Mouse (Mus musculus) cerebellum, adult 18-20 months (tissue): ENCODE measurements around the gene Eif4a2.
A peak's percentile ranks its signal among the peaks of the same experiment; 100 is the strongest.

Experiments used
- DNase-seq, 2 experiments: peaks; one replicate each; pipeline ENCODE4 v3.0.0; 2021

Eif4a2 gene

GRCm38 (mm10) chr16:23145211-23145610 lies 38.0 kb downstream of the Eif4a2 start:
- DNase-seq = no peak

DNA sequence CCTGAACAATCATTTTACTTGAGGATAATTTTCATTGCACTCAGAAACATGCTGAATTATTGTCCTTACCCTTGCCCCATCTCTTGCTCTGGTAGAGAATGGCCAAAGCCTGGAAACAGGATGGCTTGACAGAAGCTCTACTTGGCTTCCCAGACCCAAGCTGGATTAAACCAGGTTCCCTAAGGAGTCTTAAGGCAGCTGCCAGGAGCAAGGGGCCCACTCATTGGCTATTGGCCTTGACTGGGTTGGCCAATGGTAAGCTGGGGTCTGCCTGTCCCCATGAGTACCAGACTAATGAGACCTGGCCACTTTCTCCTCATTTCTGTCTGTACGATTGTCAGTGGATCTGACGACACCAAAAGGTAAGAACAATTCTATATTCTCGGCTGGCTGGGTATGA lies 39.0 kb downstream of the Eif4a2 start, which contains the start of gene Adipoq:
Adipoq (plus strand) TSS at position 257 of the 400 bp plus-strand sequence.
- DNase-seq = no peak

- no peak for DNase-seq
Measured at GRCm38 (mm10) chr16:23148936-23149335, 41.7 kb downstream of the Eif4a2 start.

DNA sequence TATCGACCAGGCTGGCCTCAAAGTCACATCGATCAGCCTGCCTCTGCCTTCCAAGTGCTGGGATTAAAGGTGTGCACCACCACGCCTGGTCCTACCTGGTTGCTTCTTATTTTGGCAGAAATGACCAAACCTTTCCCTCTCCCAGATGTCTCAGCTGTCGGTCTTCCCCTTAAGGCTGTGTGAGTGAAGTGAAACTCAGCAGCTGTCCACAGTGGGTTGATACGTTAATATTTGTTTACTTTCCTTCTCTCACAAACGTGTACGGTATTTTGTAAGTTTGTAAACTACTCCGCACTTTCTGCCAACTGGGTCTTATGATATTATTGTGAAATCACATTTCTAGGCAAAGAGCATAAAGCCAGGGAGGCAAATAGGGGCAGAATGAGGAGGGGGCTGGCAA lies 42.2 kb downstream of the Eif4a2 start:
- DNase-seq = no peak

DNA sequence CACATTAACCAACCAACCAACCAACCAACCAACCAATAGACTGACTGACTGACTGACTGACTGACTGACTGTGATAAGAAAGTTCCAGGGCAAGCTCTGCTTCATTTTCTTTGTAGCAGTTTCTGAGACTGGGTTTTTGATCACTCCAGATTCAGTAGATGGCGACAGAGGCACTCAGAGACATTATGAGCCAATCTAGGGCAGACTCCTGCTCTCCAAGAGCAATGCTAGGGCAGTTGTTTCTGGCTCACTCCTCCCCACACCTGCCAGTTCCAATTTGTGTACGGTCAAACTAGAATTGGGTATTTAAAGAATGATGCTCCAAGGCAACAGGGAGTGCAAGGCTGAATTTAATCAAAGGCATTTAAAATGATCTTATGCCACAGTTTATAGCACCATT lies 44.2 kb downstream of the Eif4a2 start:
- DNase-seq = peak in 1 of 2 experiments; percentile 29

GRCm38 (mm10) chr16:23154261-23154660 lies 47.0 kb downstream of the Eif4a2 start:
- no peak for DNase-seq

- DNase-seq = no peak
Measured at GRCm38 (mm10) chr16:23157013-23157412, 49.8 kb downstream of the Eif4a2 start.

- no peak for DNase-seq
Measured at GRCm38 (mm10) chr16:23158292-23158691, 51.0 kb downstream of the Eif4a2 start.

- no peak for DNase-seq
Measured at GRCm38 (mm10) chr16:23158957-23159356, 51.7 kb downstream of the Eif4a2 start.

GRCm38 (mm10) chr16:23159749-23160148 lies 52.5 kb downstream of the Eif4a2 start:
- no peak for DNase-seq

- DNase-seq = no peak
Measured at GRCm38 (mm10) chr16:23162116-23162515, 54.9 kb downstream of the Eif4a2 start.
